Mouse (Mus musculus) thymus, adult 2 months (tissue): ENCODE measurements around the gene Calm5.

ENCODE experiments used
- CTCF ChIP-seq: fragments of 200-500 bp; IDR thresholded peaks from 2 replicates; pipeline ENCODE4 v1.5.1; 2012; ENCODE audit warnings: mild to moderate bottlenecking, control low read depth, low read length, moderate library complexity, borderline replicate concordance; ENCODE audit not compliant: control insufficient read depth, poor library complexity, insufficient read depth; ENCODE audit errors: extremely low read depth
- POLR2A ChIP-seq: fragments of 200-500 bp; IDR thresholded peaks from 2 replicates; pipeline ENCODE4 v1.6.1; 2012; ENCODE audit warnings: mild to moderate bottlenecking, low read length, control low read depth, moderate library complexity; ENCODE audit not compliant: control insufficient read depth, poor library complexity, insufficient read depth; ENCODE audit errors: extremely low read depth

DNA sequence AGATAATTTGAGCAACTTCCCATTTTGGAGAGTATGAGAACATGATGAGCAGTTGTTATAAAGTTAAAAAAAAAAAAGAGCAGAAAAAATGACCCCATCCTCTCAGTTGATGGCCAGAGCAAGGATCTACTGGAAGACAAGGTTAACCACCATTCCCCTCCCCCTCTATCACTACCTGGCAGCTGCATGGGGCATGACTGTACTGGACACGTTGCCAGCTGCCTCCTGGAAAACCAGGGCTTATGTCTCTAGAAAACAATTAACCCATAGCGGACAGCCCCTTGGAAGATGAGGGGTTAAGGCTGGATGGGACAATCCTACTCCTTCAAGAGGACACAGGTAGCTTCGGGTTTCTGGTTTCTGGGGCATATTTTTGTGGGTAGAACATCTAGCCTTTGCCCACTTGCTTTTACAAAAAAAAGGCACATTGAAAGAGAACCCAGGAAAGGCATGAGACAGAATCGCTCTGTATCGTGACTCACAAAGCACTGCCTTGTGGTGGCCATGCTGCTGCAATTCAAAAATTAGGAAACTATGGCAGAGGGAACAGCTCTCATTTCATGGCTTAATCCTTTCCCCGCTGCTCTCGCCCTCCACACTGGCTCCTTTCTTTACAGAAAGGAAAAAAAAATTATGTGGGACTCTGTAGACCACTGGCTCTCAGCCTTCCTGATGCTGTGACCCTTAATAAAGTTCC, 46.7 kb upstream of the Calm5 start:
- no peak for TF ChIP-seq CTCF
- no peak for TF ChIP-seq POLR2A
